Mouse (Mus musculus): ENCODE results near the gene Sp2. TPM values are rescaled to one million over a fixed set of nuclear protein-coding genes. Genes with fewer than 3 reads are reported as not detected.
A peak's percentile ranks its signal among the peaks of the same experiment; 100 is the strongest.

Gene Sp2
- total RNA-seq, 1 experiment = 5.4 TPM

- in situ Hi-C loops (cut with MboI; ENCODE audit: low sequenced_read_pairs in 2 of 2, unreplicated experiment in 2 of 2) = no loop called here
- H3K27ac ChIP-seq (ENCODE audit: insufficient read depth, low read depth, low read length, poor library complexity, severe bottlenecking) = peak overlapping the region; percentile 40; the same call in 1 of the 2 replicates
- H3K9me3 ChIP-seq (ENCODE audit: control insufficient read depth, insufficient read depth, low read depth, low read length) = no peaks in the 10 kb centered on the region
- peaks cover 4% of the 10 kb centered on the region; the same call in 1 of the 2 replicates for H3K36me3 ChIP-seq (ENCODE audit: control insufficient read depth, insufficient read depth, low read length, poor library complexity, severe bottlenecking)
- peak overlapping the region; percentile 81 to 93 for H3K4me3 ChIP-seq (ENCODE audit: insufficient read depth in 1 of 2, low read depth in 1 of 2, low read length in 2 of 2, poor library complexity in 1 of 2, severe bottlenecking in 1 of 2)
- peaks cover 13 to 30% of the 10 kb centered on the region in 2 experiments for H3K4me1 ChIP-seq (ENCODE audit: control insufficient read depth in 2 of 2, insufficient read depth in 2 of 2, low read length in 2 of 2, poor library complexity in 1 of 2)
- no peak overlapping the region; the same call in 1 of the 2 replicates for H3K9ac ChIP-seq (ENCODE audit: insufficient read depth, low read depth, low read length, poor library complexity, severe bottlenecking)
- no peak for DNase-seq (ENCODE audit: low read depth, low spot score)
- TF ChIP-seq HCFC1 (IDR thresholded peaks at IDR 0.05; ENCODE audit: borderline replicate concordance, insufficient read depth, low read length) (no peak), ZNF384 (IDR thresholded peaks at IDR 0.05; ENCODE audit: low read depth, low read length) (no peak), CHD2 (IDR thresholded peaks at IDR 0.05; ENCODE audit: low read depth, low read length) (no peak), MAFK (IDR thresholded peaks at IDR 0.05; ENCODE audit: insufficient read depth, low read depth, low read length) (no peak)
Observed at GRCm38 (mm10) chr11:96976379-96976687, 6.4 kb downstream of the Sp2 start.

- TF ChIP-seq CHD2 (IDR thresholded peaks at IDR 0.05; ENCODE audit: low read depth, low read length) = no peak
- TF ChIP-seq ZNF384 (IDR thresholded peaks at IDR 0.05; ENCODE audit: low read depth, low read length) = no peak
- TF ChIP-seq HCFC1 (IDR thresholded peaks at IDR 0.05; ENCODE audit: borderline replicate concordance, insufficient read depth, low read length) = no peak
- no peak for TF ChIP-seq ZC3H11A (IDR thresholded peaks at IDR 0.05; ENCODE audit: borderline replicate concordance, low read depth, low read length)
- TF ChIP-seq MAFK (IDR thresholded peaks at IDR 0.05; ENCODE audit: insufficient read depth, low read depth, low read length) = no peak
- in situ Hi-C loops (cut with MboI; ENCODE audit: low sequenced_read_pairs in 2 of 2, unreplicated experiment in 2 of 2) = no loop called here
- H3K4me1 ChIP-seq (ENCODE audit: control insufficient read depth in 2 of 2, insufficient read depth in 2 of 2, low read length in 2 of 2, poor library complexity in 1 of 2) = peaks cover 13 to 27% of the 10 kb centered on the region in 2 experiments
- DNase-seq (ENCODE audit: low read depth, low spot score) = no peak
- H3K27ac ChIP-seq (ENCODE audit: insufficient read depth, low read depth, low read length, poor library complexity, severe bottlenecking) = peak overlapping the region; percentile 56
- no peak overlapping the region for H3K4me3 ChIP-seq (ENCODE audit: insufficient read depth in 1 of 2, low read depth in 1 of 2, low read length in 2 of 2, poor library complexity in 1 of 2, severe bottlenecking in 1 of 2)
- H3K9ac ChIP-seq (ENCODE audit: insufficient read depth, low read depth, low read length, poor library complexity, severe bottlenecking) = no peak overlapping the region
- H3K36me3 ChIP-seq (ENCODE audit: control insufficient read depth, insufficient read depth, low read length, poor library complexity, severe bottlenecking) = peaks cover 4% of the 10 kb centered on the region; the same call in 1 of the 2 replicates
- H3K9me3 ChIP-seq (ENCODE audit: control insufficient read depth, insufficient read depth, low read depth, low read length) = no peaks in the 10 kb centered on the region
Observed at GRCm38 (mm10) chr11:96975511-96976378, 7.0 kb downstream of the Sp2 start.

GRCm38 (mm10) chr11:96974813-96975212 is 7.9 kb downstream of the Sp2 start:
- no peak overlapping the region for H3K9ac ChIP-seq (ENCODE audit: insufficient read depth, low read depth, low read length, poor library complexity, severe bottlenecking)
- in situ Hi-C loops (cut with MboI; ENCODE audit: low sequenced_read_pairs in 2 of 2, unreplicated experiment in 2 of 2) = no loop called here
- peaks cover 4% of the 10 kb centered on the region; the same call in 1 of the 2 replicates for H3K36me3 ChIP-seq (ENCODE audit: control insufficient read depth, insufficient read depth, low read length, poor library complexity, severe bottlenecking)
- H3K4me1 ChIP-seq (ENCODE audit: control insufficient read depth in 2 of 2, insufficient read depth in 2 of 2, low read length in 2 of 2, poor library complexity in 1 of 2) = peaks cover 7 to 22% of the 10 kb centered on the region in 2 experiments
- H3K4me3 ChIP-seq (ENCODE audit: insufficient read depth in 1 of 2, low read depth in 1 of 2, low read length in 2 of 2, poor library complexity in 1 of 2, severe bottlenecking in 1 of 2) = no peak overlapping the region
- DNase-seq (ENCODE audit: low read depth, low spot score) = no peak
- no peak overlapping the region for H3K27ac ChIP-seq (ENCODE audit: insufficient read depth, low read depth, low read length, poor library complexity, severe bottlenecking)
- no peaks in the 10 kb centered on the region for H3K9me3 ChIP-seq (ENCODE audit: control insufficient read depth, insufficient read depth, low read depth, low read length)
- TF ChIP-seq CHD2 (IDR thresholded peaks at IDR 0.05; ENCODE audit: low read depth, low read length) = no peak
- no peak for TF ChIP-seq ZNF384 (IDR thresholded peaks at IDR 0.05; ENCODE audit: low read depth, low read length)

GRCm38 (mm10) chr11:96973426-96973964 is 9.3 kb downstream of the Sp2 start:
- TF ChIP-seq ZNF384 (IDR thresholded peaks at IDR 0.05; ENCODE audit: low read depth, low read length) (no peak), HCFC1 (IDR thresholded peaks at IDR 0.05; ENCODE audit: borderline replicate concordance, insufficient read depth, low read length) (no peak), ZC3H11A (IDR thresholded peaks at IDR 0.05; ENCODE audit: borderline replicate concordance, low read depth, low read length) (no peak), MAFK (IDR thresholded peaks at IDR 0.05; ENCODE audit: insufficient read depth, low read depth, low read length) (no peak), CHD2 (IDR thresholded peaks at IDR 0.05; ENCODE audit: low read depth, low read length) (no peak)
- no peak overlapping the region for H3K9ac ChIP-seq (ENCODE audit: insufficient read depth, low read depth, low read length, poor library complexity, severe bottlenecking)
- peaks cover 4% of the 10 kb centered on the region; the same call in 1 of the 2 replicates for H3K36me3 ChIP-seq (ENCODE audit: control insufficient read depth, insufficient read depth, low read length, poor library complexity, severe bottlenecking)
- in situ Hi-C loops (cut with MboI; ENCODE audit: low sequenced_read_pairs in 2 of 2, unreplicated experiment in 2 of 2) = no loop called here
- H3K4me3 ChIP-seq (ENCODE audit: insufficient read depth in 1 of 2, low read depth in 1 of 2, low read length in 2 of 2, poor library complexity in 1 of 2, severe bottlenecking in 1 of 2) = no peak overlapping the region
- peaks cover 5 to 21% of the 10 kb centered on the region in 2 experiments for H3K4me1 ChIP-seq (ENCODE audit: control insufficient read depth in 2 of 2, insufficient read depth in 2 of 2, low read length in 2 of 2, poor library complexity in 1 of 2)
- DNase-seq (ENCODE audit: low read depth, low spot score) = no peak
- no peak overlapping the region for H3K27ac ChIP-seq (ENCODE audit: insufficient read depth, low read depth, low read length, poor library complexity, severe bottlenecking)
- no peaks in the 10 kb centered on the region for H3K9me3 ChIP-seq (ENCODE audit: control insufficient read depth, insufficient read depth, low read depth, low read length)

Data from ES-E14 (cell line).